Mouse (Mus musculus): ENCODE data around the gene Fsip1. TPM values are rescaled to one million over a fixed set of nuclear protein-coding genes. Genes with fewer than 3 reads are reported as not detected.

Fsip1 gene
- polyA plus RNA-seq (2015; fragmentation: Nextera tagmentation; extraction: Ambion mirVana): not detected in 2 replicates

GRCm38 (mm10) chr2:118256621-118257053 lies at the start of gene Fsip1:
Gene Fsip1, minus strand, starts transcription at chr2:118256966.

GRCm38 (mm10) chr2:118111488-118112131 lies 145.2 kb downstream of the Fsip1 start, which contains the start of gene Thbs1:
Gene Thbs1, plus strand, starts transcription at chr2:118111876.

Other genes with a start within 250 kb of the Fsip1 start
- gene Thbs1, start 145.1 kb downstream of the Fsip1 start, polyA plus RNA-seq (2015; fragmentation: Nextera tagmentation; extraction: Ambion mirVana): 30.6 and 33.7 TPM in 2 replicates
- gene Gpr176, start 116.5 kb upstream of the Fsip1 start, polyA plus RNA-seq (2015; fragmentation: Nextera tagmentation; extraction: Ambion mirVana): 0.32 and 0.34 TPM in 2 replicates
- 4.0 and 4.8 TPM in 2 replicates for gene Eif2ak4, start 131.7 kb upstream of the Fsip1 start, polyA plus RNA-seq (2015; fragmentation: Nextera tagmentation; extraction: Ambion mirVana)
- gene Srp14, start 222.7 kb upstream of the Fsip1 start, polyA plus RNA-seq (2015; fragmentation: Nextera tagmentation; extraction: Ambion mirVana): 137 and 161 TPM in 2 replicates

All from spleen, postnatal 0 days (tissue).